Mouse (Mus musculus) ES-Bruce4 (cell line): ENCODE results near the gene Tspoap1.

Experiments
- CTCF ChIP-seq: IDR thresholded peaks from one replicate; pipeline ENCODE4 v1.8.1; 2011; ENCODE audit warnings: low read depth, low read length
- EP300 ChIP-seq: IDR thresholded peaks from 2 replicates; pipeline ENCODE4 v1.6.1; 2011; ENCODE audit warnings: low read depth, low read length; ENCODE audit not compliant: insufficient read depth
- POLR2A ChIP-seq: IDR thresholded peaks from one replicate; pipeline ENCODE4 v1.8.1; 2011; ENCODE audit warnings: low read length; ENCODE audit not compliant: insufficient read depth

- TF ChIP-seq CTCF (peak; percentile 4), POLR2A (no peak), EP300 (no peak)
Measured at GRCm38 (mm10) chr11:87722891-87723290, 37.5 kb upstream of the Tspoap1 start.
